Mouse (Mus musculus) stomach, postnatal 0 days (tissue): ENCODE data around the gene Gm45711. TPM values are rescaled to one million over a fixed set of nuclear protein-coding genes. Genes with fewer than 3 reads are reported as not detected.

Experiments used
- ATAC-seq: fragments of 200-750 bp; cut with Nextera tagmentation; 2 replicates; pipeline ENCODE4 v1.8.0; 2017; ENCODE audit not compliant: low FRiP score, low TSS enrichment
- DNase-seq: peaks from one replicate; pipeline ENCODE4 v3.0.0-alpha.2; 2016; ENCODE audit warnings: low spot score
- H3K27ac ChIP-seq: fragments of 300-500 bp; sonication (generic); replicated peaks from 2 replicates; pipeline ENCODE4 v1.5.1; 2014; ENCODE audit warnings: mild to moderate bottlenecking, control low read depth
- H3K27me3 ChIP-seq: fragments of 300-500 bp; sonication (generic); 2 replicates; pipeline ENCODE4 v1.6.1; 2014; ENCODE audit warnings: low read length; ENCODE audit not compliant: control insufficient read depth, insufficient read depth
- H3K36me3 ChIP-seq: fragments of 300-500 bp; sonication (generic); 2 replicates; pipeline ENCODE4 v1.6.1; 2014; ENCODE audit warnings: low read length, mixed read lengths; ENCODE audit not compliant: control insufficient read depth, insufficient read depth
- H3K4me1 ChIP-seq: fragments of 300-500 bp; sonication (generic); replicated peaks from 2 replicates; pipeline ENCODE4 v1.6.1; 2014; ENCODE audit warnings: antibody characterized with exemption; ENCODE audit not compliant: control insufficient read depth, insufficient read depth
- H3K4me2 ChIP-seq: fragments of 300-500 bp; sonication (generic); replicated peaks from 2 replicates; pipeline ENCODE4 v1.6.1; 2014; ENCODE audit warnings: low read depth, mild to moderate bottlenecking, control low read depth, moderate library complexity
- H3K4me3 ChIP-seq: fragments of 300-500 bp; sonication (generic); 2 replicates; pipeline ENCODE4 v1.5.1; 2014; ENCODE audit warnings: low read depth, low read length, control low read depth
- H3K9ac ChIP-seq: fragments of 300-500 bp; sonication (generic); 2 replicates; pipeline ENCODE4 v1.6.1; 2014; ENCODE audit warnings: mild to moderate bottlenecking, low read length, control low read depth, mixed read lengths
- H3K9me3 ChIP-seq: fragments of 300-500 bp; sonication (generic); 2 replicates; pipeline ENCODE4 v1.6.1; 2016; ENCODE audit warnings: low read length; ENCODE audit not compliant: control insufficient read depth
- CTCF ChIP-seq: IDR thresholded peaks from 2 replicates; pipeline ENCODE4 v1.5.1; 2016; ENCODE audit warnings: antibody characterized with exemption, low read depth, mild to moderate bottlenecking, moderate library complexity
- EP300 ChIP-seq: optimal IDR thresholded peaks from 2 replicates; pipeline ENCODE3; 2016; ENCODE audit warnings: antibody characterized with exemption
- WGBS: fragments of 180-500 bp; shearing (Covaris S2); extraction: QIAGEN DNeasy Blood & Tissue Kit; methylation state at CpG from one replicate; pipeline ENCODE4 v1.1.7; 2014; 5-methylcytosine and 5-hydroxymethylcytosine counted together
- polyA plus RNA-seq: library from polyadenylated mRNA; unstranded; fragments of >200 nt; fragmentation: Nextera tagmentation; extraction: Ambion mirVana; gene quantifications from 2 replicates; pipeline ENCODE4 v1.2.1, GENCODE M21; 2015

Gene Gm45711
- polyA plus RNA-seq, 1 experiment from 2014 or later: not detected

DNA sequence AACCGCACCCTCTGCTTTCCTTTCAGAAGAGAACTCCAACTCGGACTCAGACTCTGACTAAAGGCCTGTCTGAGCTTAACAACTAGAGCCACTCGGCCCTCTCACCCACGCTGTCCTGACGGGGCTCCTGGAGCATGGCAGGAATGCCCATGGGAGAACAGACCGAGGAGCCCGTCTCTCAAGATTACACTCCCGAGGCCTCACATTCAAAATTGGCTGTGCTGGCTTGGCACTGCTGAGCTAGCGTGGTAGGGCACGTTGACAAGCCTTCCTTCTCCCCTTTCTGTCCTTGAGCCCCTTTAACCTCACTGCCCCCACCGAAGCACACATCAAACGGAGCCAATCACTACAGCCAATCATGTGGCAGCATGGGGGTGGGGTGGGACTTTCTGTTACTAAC, 36.8 kb upstream of the Gm45711 start:
- Histone ChIP-seq H3K27ac (no peak overlapping the region), H3K27me3 (no peaks in the 10 kb centered on the region), H3K36me3 (peaks cover 2% of the 10 kb centered on the region; the same call in 1 of the 2 replicates), H3K4me3 (no peak overlapping the region), H3K9me3 (no peaks in the 10 kb centered on the region), H3K9ac (no peak overlapping the region), H3K4me1 (no peaks in the 10 kb centered on the region), H3K4me2 (no peak overlapping the region)
- no peak for ATAC-seq
- TF ChIP-seq EP300 (no peak), CTCF (no peak)
- DNase-seq: no peak
- WGBS: 70% methylated on average over 12 of the region's 12 CpGs

DNA sequence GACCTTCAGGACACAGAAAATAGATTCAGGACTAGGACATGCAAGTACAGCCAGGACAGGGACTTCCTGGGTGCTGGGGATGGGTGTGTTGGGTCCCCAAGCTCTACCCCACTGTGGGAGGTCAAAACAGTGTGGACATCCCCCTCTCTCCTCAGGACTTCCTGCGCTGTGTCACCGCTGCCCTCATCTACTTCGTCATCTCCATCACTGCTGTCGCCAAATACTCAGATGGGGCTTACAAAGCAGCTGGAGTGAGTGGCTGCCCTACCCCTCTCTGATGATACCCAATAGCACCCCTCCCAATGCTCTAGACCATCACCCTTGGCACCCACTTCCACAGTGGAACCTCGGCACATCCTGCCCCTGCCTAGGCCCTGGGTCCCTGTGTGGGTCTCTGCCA, 34.7 kb upstream of the Gm45711 start:
- 74% methylated on average over 5 of the region's 5 CpGs for WGBS
- ATAC-seq: no peak
- TF ChIP-seq EP300 (no peak), CTCF (no peak)

DNA sequence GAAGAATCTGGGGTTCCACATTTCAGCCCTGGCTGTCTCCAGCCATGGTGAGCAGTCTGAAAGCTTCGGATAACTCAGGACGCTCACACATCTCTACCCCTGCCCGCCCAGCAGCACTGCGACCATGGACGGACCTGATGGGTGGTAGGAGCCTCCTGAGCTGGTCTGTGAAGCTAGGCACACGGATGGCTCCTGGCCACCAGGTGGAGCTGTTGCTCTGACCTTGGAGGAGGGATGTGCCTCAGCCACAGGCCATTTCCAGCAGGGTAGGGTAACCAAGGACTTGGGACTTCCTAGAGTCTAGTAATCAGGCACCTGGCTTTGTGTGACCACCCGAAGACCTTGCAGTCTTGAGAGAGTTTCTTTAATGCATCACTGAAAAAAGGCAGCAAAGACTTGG, 34.1 kb upstream of the Gm45711 start:
- Histone ChIP-seq H3K4me2 (no peak overlapping the region), H3K9ac (no peak overlapping the region), H3K36me3 (peaks cover 2% of the 10 kb centered on the region; the same call in 1 of the 2 replicates), H3K27me3 (no peaks in the 10 kb centered on the region), H3K27ac (no peak overlapping the region), H3K9me3 (no peaks in the 10 kb centered on the region), H3K4me1 (no peaks in the 10 kb centered on the region), H3K4me3 (no peak overlapping the region)
- 17% methylated on average over 7 of the region's 7 CpGs for WGBS
- no peak for TF ChIP-seq EP300
- peak; percentile 97 for TF ChIP-seq CTCF
- ATAC-seq (peak; percentile 72), DNase-seq (peak; percentile 92)

More for the DNA sequence above, 34.7 kb upstream of the Gm45711 start:
- no peak for DNase-seq
- no peaks in the 10 kb centered on the region for H3K27me3 ChIP-seq
- no peak overlapping the region for H3K4me3 ChIP-seq
- H3K9ac ChIP-seq: no peak overlapping the region
- H3K9me3 ChIP-seq: no peaks in the 10 kb centered on the region
- H3K4me1 ChIP-seq: no peaks in the 10 kb centered on the region
- peaks cover 2% of the 10 kb centered on the region; the same call in 1 of the 2 replicates for H3K36me3 ChIP-seq
- no peak overlapping the region for H3K4me2 ChIP-seq
- no peak overlapping the region for H3K27ac ChIP-seq

DNA sequence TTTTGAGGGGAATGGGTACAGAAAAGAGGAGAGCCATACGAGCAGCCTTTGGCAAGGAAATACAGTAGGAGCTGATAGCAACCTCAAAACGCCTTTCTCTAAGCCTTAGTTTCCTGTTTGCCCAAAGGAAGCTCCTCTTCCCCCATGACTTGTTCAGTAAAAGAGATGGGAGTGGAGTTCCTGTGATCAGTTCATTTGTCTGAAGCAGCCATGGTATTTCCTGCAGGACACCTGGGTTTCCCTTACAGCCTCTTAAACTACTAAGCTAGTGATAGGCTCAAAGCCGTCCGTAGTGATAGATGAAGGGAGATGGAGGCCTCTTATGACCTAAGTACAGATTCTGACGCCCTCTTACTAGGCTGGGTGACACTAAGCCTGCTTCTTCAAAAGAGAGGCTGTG, 32.5 kb upstream of the Gm45711 start:
- Histone ChIP-seq H3K9me3 (no peaks in the 10 kb centered on the region), H3K27me3 (no peaks in the 10 kb centered on the region), H3K9ac (no peak overlapping the region), H3K4me3 (no peak overlapping the region), H3K4me2 (no peak overlapping the region), H3K36me3 (peaks cover 2% of the 10 kb centered on the region; the same call in 1 of the 2 replicates), H3K27ac (no peak overlapping the region), H3K4me1 (no peaks in the 10 kb centered on the region)
- no peak for ATAC-seq
- 68% methylated on average over 5 of the region's 5 CpGs for WGBS
- TF ChIP-seq CTCF (no peak), EP300 (no peak)
- DNase-seq: no peak

DNA sequence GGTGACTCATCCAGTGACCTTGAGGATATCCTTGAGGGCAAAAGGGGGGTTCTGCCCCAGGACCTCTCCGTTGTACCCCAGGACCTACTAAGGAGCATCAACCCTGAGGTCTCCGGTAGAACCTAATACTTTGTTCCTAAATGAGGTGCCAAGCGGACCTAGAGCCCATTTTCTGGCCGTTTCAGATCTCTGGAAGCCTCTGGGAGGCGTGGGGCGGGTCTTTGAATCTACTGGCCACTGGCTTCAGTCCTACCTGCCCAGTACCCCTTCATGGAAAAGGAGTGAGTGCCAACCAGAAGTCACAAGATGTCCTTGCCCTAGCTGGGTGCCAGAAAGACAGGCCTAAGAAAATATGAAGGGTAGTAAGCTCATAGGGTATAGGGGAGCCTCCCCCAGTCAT, 31.8 kb upstream of the Gm45711 start:
- H3K4me3 ChIP-seq: peak overlapping the region; percentile 63
- H3K27ac ChIP-seq: 0 out of 2 replicates have a peak overlapping the region, but pooled peaks have one; percentile 1
- no peaks in the 10 kb centered on the region for H3K27me3 ChIP-seq
- H3K36me3 ChIP-seq: peaks cover 2% of the 10 kb centered on the region; the same call in 1 of the 2 replicates
- H3K4me1 ChIP-seq: no peaks in the 10 kb centered on the region
- WGBS: 51% methylated on average over 6 of the region's 6 CpGs
- peak overlapping the region; percentile 78 for H3K4me2 ChIP-seq
- DNase-seq: no peak
- no peak for ATAC-seq
- H3K9ac ChIP-seq: no peak overlapping the region
- TF ChIP-seq EP300: no peak
- no peak for TF ChIP-seq CTCF
- H3K9me3 ChIP-seq: no peaks in the 10 kb centered on the region

DNA sequence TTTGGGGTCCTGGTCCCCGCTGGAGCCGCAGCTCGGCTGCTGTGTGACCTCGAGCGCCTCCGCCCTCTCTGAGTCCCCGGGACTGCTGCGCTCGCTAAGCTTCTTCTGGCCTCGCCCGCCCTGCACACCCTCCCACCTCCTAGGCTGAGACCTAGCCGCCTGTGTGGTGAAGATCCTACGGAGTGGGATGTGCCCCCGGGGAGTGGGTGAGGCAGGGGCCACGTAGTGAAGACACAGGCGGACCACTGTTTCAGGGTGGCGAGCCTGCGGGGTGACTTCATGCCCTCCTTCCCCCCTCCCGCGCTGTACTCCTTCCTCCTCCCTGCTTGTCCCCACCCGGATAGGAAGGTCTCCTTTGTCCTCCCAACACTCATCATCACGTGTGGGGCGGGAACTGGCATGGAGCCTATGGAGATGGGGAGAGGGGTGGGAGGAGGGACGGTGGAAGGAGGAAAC, 31.3 kb upstream of the Gm45711 start:
- peak overlapping the region; percentile 90 for H3K27ac ChIP-seq
- TF ChIP-seq CTCF (no peak), EP300 (no peak)
- H3K4me1 ChIP-seq: no peaks in the 10 kb centered on the region
- peak overlapping the region; percentile 78 for H3K4me2 ChIP-seq
- H3K27me3 ChIP-seq: no peaks in the 10 kb centered on the region
- peak; percentile 63 for ATAC-seq
- H3K9me3 ChIP-seq: no peaks in the 10 kb centered on the region
- H3K9ac ChIP-seq: peak overlapping the region; percentile 78
- 0% methylated on average over 22 of the region's 24 CpGs for WGBS
- DNase-seq: peak; percentile 78
- peak overlapping the region; percentile 63 for H3K4me3 ChIP-seq
- H3K36me3 ChIP-seq: peaks cover 2% of the 10 kb centered on the region; the same call in 1 of the 2 replicates
